Mouse (Mus musculus) retina, postnatal 1 day (tissue): ENCODE results near the gene Adat3.

Experiments used
- DNase-seq: peaks from one replicate; pipeline ENCODE4 v3.0.0-alpha.2; 2012

Adat3 gene

GRCm38 (mm10) chr10:80602698-80603325 is at the start of gene Adat3, which contains the start of gene Scamp4:
Gene Adat3 (plus strand): TSS chr10:80602880.
Gene Scamp4 (plus strand): TSS chr10:80602872.
- DNase-seq = peak; percentile 97

GRCm38 (mm10) chr10:80553575-80553974 is 49.1 kb upstream of the Adat3 start:
- no peak for DNase-seq

GRCm38 (mm10) chr10:80553997-80554396 is 48.7 kb upstream of the Adat3 start:
- no peak for DNase-seq

GRCm38 (mm10) chr10:80557346-80557965 is 45.2 kb upstream of the Adat3 start:
- DNase-seq = peak; percentile 82

GRCm38 (mm10) chr10:80559431-80559830 is 43.2 kb upstream of the Adat3 start:
- no peak for DNase-seq

- DNase-seq = no peak
Observed at GRCm38 (mm10) chr10:80560621-80561020, 42.1 kb upstream of the Adat3 start.

GRCm38 (mm10) chr10:80561116-80561944 is 41.4 kb upstream of the Adat3 start, which contains the start of gene Rexo1:
Gene Rexo1 (minus strand): TSS chr10:80561560.
- DNase-seq = peak; percentile 96

- peak; percentile 91 for DNase-seq
Observed at GRCm38 (mm10) chr10:80566375-80567092, 36.1 kb upstream of the Adat3 start.

GRCm38 (mm10) chr10:80568876-80569275 is 33.8 kb upstream of the Adat3 start:
- no peak for DNase-seq

- DNase-seq = peak; percentile 58
Observed at GRCm38 (mm10) chr10:80569664-80570066, 33.0 kb upstream of the Adat3 start.

- DNase-seq = no peak
Observed at GRCm38 (mm10) chr10:80570419-80570818, 32.3 kb upstream of the Adat3 start.

GRCm38 (mm10) chr10:80570871-80571836 is 31.5 kb upstream of the Adat3 start:
- DNase-seq = peak; percentile 62

GRCm38 (mm10) chr10:80572477-80572876 is 30.2 kb upstream of the Adat3 start:
- no peak for DNase-seq

GRCm38 (mm10) chr10:80573944-80574343 is 28.7 kb upstream of the Adat3 start:
- peak; percentile 47 for DNase-seq

- no peak for DNase-seq
Observed at GRCm38 (mm10) chr10:80574896-80575295, 27.8 kb upstream of the Adat3 start.

- DNase-seq = no peak
Observed at GRCm38 (mm10) chr10:80575925-80576324, 26.8 kb upstream of the Adat3 start.

GRCm38 (mm10) chr10:80576351-80577194 is 26.1 kb upstream of the Adat3 start:
- peak; percentile 54 for DNase-seq

GRCm38 (mm10) chr10:80577195-80578130 is 25.2 kb upstream of the Adat3 start, which contains the start of gene Klf16:
Gene Klf16 (minus strand): TSS chr10:80577321.
- DNase-seq = peak; percentile 95

- peak; percentile 87 for DNase-seq
Observed at GRCm38 (mm10) chr10:80578131-80578750, 24.4 kb upstream of the Adat3 start.
